Mouse (Mus musculus) cerebellum, adult (tissue): ENCODE measurements at regions not wholly inside any gene's neighbourhood (a gene's known extent, or its start where the extent isn't known, plus 50 kb on each side); places are given as distances from the start of the nearest gene placed in this dataset.

Experiments used
- ATAC-seq: cut with Nextera tagmentation; 2 replicates; pipeline ENCODE4 v1.9.2; 2017; ENCODE audit warnings: mild to moderate bottlenecking, moderate library complexity, mixed read lengths; ENCODE audit not compliant: insufficient number of reproducible peaks, low FRiP score, low TSS enrichment

- no peak for ATAC-seq
Measured at GRCm38 (mm10) chr1:90543801-90544795, 58.7 kb upstream of the Cops8 start.

DNA sequence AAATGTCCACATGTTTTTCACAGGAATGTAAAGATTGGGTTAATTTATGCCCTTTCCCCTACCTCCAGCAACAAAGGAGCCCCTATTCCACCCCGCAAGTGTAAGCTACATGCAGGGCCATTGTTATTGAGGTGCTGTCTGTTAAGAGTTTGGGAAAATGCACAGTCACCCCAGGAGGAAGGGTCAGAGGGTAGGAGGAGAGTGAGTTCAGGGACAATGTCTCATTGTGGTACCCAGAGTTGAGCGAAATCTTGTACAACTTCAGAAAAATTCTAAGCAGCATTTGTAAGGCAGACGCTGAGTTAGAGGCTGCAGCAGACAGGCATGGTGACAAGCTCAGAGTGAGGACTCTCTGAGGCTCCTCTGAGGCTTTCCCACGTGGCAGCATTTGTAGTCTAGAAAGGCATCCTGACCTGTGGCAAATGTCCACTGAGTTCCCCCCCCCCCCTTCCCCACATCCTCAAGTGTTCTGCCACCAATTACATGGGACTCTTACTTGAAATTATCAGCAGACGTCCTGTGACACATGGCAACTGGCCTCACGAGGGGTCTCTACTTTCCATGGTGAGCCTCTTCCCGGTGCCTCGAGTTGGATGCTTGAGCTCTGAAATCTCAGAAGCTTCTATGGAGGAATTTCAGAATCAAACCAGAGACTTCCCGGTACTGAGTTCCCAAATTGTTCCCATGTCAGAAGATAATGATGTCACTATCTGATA is 57.8 kb upstream of the Cops8 start:
- ATAC-seq: no peak

- no peak for ATAC-seq
Measured at GRCm38 (mm10) chr1:90552644-90553043, 50.1 kb upstream of the Cops8 start.
